In genomic region chr12:105992756-105993155, GRCm38 (mm10) we compare ENCODE assay signal across 24 mouse cellular contexts. TPM values are rescaled to one million over a fixed set of nuclear protein-coding genes. Genes with fewer than 3 reads are reported as not detected.
DNase-seq lines count a peak whose midpoint lies in the region; ATAC-seq lines count a peak whose summit lies in the region.
"Had no signal": no experiment of that assay in that cellular context is flagged by ENCODE, and none has a peak within 500 bp of the region (broad histone marks: within the 10 kb centered on the region; RNA-seq: fewer than 3 reads in every experiment).

No protein-coding gene starts in this region.

- H3K27me3 ChIP-seq in hindbrain, embryonic 13.5 days = no peaks in the 10 kb centered on the region
- no peaks in the 10 kb centered on the region for H3K27me3 ChIP-seq in hindbrain, embryonic 14.5 days (ENCODE audit: control insufficient read depth, insufficient read depth, low read length)
- H3K27me3 ChIP-seq: embryonic facial prominence, embryonic 12.5 days; hindbrain, embryonic 15.5 days; midbrain, embryonic 12.5 days had no signal

- no peak overlapping the region for H3K4me3 ChIP-seq in hindbrain, embryonic 13.5 days
- H3K4me3 ChIP-seq in hindbrain, embryonic 14.5 days (replicated peaks; ENCODE audit: low read length) = no peak overlapping the region
- H3K4me3 ChIP-seq: embryonic facial prominence, embryonic 12.5 days; hindbrain, embryonic 15.5 days; limb, embryonic 13.5 days; liver, embryonic 12.5 days; midbrain, embryonic 12.5 days had no signal

- no peak overlapping the region for H3K4me2 ChIP-seq in hindbrain, embryonic 13.5 days
- H3K4me2 ChIP-seq in hindbrain, embryonic 14.5 days (replicated peaks) = no peak overlapping the region
- H3K4me2 ChIP-seq: embryonic facial prominence, embryonic 12.5 days; hindbrain, embryonic 15.5 days; limb, embryonic 13.5 days; liver, embryonic 12.5 days; midbrain, embryonic 12.5 days had no signal

- H3K27ac ChIP-seq in hindbrain, embryonic 13.5 days = 0 out of 2 replicates have a peak overlapping the region, but pooled peaks have one; percentile 8
- H3K27ac ChIP-seq in hindbrain, embryonic 14.5 days = no peak overlapping the region
- H3K27ac ChIP-seq: embryonic facial prominence, embryonic 12.5 days; hindbrain, embryonic 15.5 days; limb, embryonic 13.5 days; liver, embryonic 12.5 days; midbrain, embryonic 12.5 days had no signal

- intact Hi-C loops in heart, postnatal 36 days (cut with DNase I) = no loop called here

- no peak overlapping the region for H3K9ac ChIP-seq in hindbrain, embryonic 13.5 days
- no peak overlapping the region for H3K9ac ChIP-seq in hindbrain, embryonic 14.5 days
- H3K9ac ChIP-seq: embryonic facial prominence, embryonic 12.5 days; hindbrain, embryonic 15.5 days; limb, embryonic 13.5 days; liver, embryonic 12.5 days; midbrain, embryonic 12.5 days had no signal

- no peaks in the 10 kb centered on the region for H3K36me3 ChIP-seq in hindbrain, embryonic 13.5 days
- H3K36me3 ChIP-seq in hindbrain, embryonic 14.5 days (replicated peaks; ENCODE audit: control insufficient read depth, insufficient read depth) = no peaks in the 10 kb centered on the region
- H3K36me3 ChIP-seq: embryonic facial prominence, embryonic 12.5 days; hindbrain, embryonic 15.5 days; limb, embryonic 13.5 days; liver, embryonic 12.5 days; midbrain, embryonic 12.5 days had no signal

- no peaks in the 10 kb centered on the region for H3K9me3 ChIP-seq in hindbrain, embryonic 13.5 days
- H3K9me3 ChIP-seq in hindbrain, embryonic 14.5 days (ENCODE audit: control insufficient read depth, low read length) = no peaks in the 10 kb centered on the region
- H3K9me3 ChIP-seq: embryonic facial prominence, embryonic 12.5 days; hindbrain, embryonic 15.5 days; limb, embryonic 13.5 days; liver, embryonic 12.5 days; midbrain, embryonic 12.5 days had no signal

- 60% methylated on average over 5 of the region's 5 CpGs for WGBS in hindbrain, embryonic 13.5 days
- 67% methylated on average over 5 of the region's 5 CpGs for WGBS in hindbrain, embryonic 14.5 days

- peaks cover 8% of the 10 kb centered on the region; the same call in 1 of the 2 replicates for H3K4me1 ChIP-seq in hindbrain, embryonic 13.5 days (replicated peaks)
- peaks cover 3% of the 10 kb centered on the region; the same call in 1 of the 2 replicates for H3K4me1 ChIP-seq in hindbrain, embryonic 14.5 days (replicated peaks; ENCODE audit: control insufficient read depth, insufficient read depth, low read length)
- H3K4me1 ChIP-seq: hindbrain, embryonic 15.5 days had no signal

- no peak for ATAC-seq in hindbrain, embryonic 13.5 days (ENCODE audit: low FRiP score)
- no peak for ATAC-seq in hindbrain, embryonic 14.5 days (ENCODE audit: low FRiP score)
- ATAC-seq: CD4-positive, CD25-positive, alpha-beta regulatory T cell, adult 4 months; liver, embryonic 12.5 days; Patski had no signal

- peak; percentile 51 for DNase-seq in adrenal gland, postnatal 10 days
- no peak for DNase-seq in adrenal gland, postnatal 25 days
- no peak for DNase-seq in hindbrain, embryonic 14.5 days (ENCODE audit: low spot score)
- DNase-seq in retina, postnatal 1 day = peak; percentile 36
- DNase-seq in retina, embryonic 14.5 days (ENCODE audit: low spot score) = no peak
- DNase-seq in heart, postnatal 36 days = no peak
- no peak for DNase-seq in lung, postnatal 14 days
- DNase-seq: cerebellum, adult 2 months; cerebellum, postnatal 25 days; gastrocnemius, postnatal 36 days; kidney, adult 8-10 months; kidney, postnatal 10 days; layer of hippocampus, postnatal 36 days; lung, adult 18-20 months; right cerebral cortex, postnatal 25 days; spleen, adult 18-20 months had no signal

RNA-seq across cellular contexts. Expression of gene Vrk1, which starts 17.3 kb away (rescaled TPM):
- total RNA-seq in adrenal gland, postnatal 10 days (2021) = 10 to 100 TPM; 23.3 to 25.1 TPM
- 17.7 and 24.6 TPM in 2 replicates for total RNA-seq in adrenal gland, postnatal 25 days (2021)
- polyA plus RNA-seq in hindbrain, embryonic 13.5 days (2015; fragmentation: Nextera tagmentation; extraction: Ambion mirVana) = 40.3 and 40.7 TPM in 2 replicates
- 30.6 and 35.1 TPM in 2 replicates for polyA plus RNA-seq in hindbrain, embryonic 14.5 days (2014; fragmentation: Nextera tagmentation; extraction: Ambion mirVana)
- 1 to 10 TPM; 8.3 to 8.4 TPM for total RNA-seq in heart, postnatal 36 days (2021)

Comparison
In these comparisons a context has a peak if more than half of its experiments do, and no peak if none do; other contexts are left out.
1. DNase-seq: peak in adrenal gland, postnatal 10 days (single experiment) and retina, postnatal 1 day (single experiment); none in adrenal gland, postnatal 25 days (single experiment), hindbrain, embryonic 14.5 days (single experiment), retina, embryonic 14.5 days (single experiment), heart, postnatal 36 days (0 of 2) and lung, postnatal 14 days (single experiment).